Mouse (Mus musculus) limb, embryonic 14.5 days (tissue): ENCODE data around the gene Emc8. TPM values are rescaled to one million over a fixed set of nuclear protein-coding genes. Genes with fewer than 3 reads are reported as not detected.
A peak's percentile ranks its signal among the peaks of the same experiment; 100 is the strongest.

Source experiments
- ATAC-seq: fragments of 200-750 bp; cut with Nextera tagmentation; 2 replicates; pipeline ENCODE4 v1.8.0; 2017; ENCODE audit warnings: low read depth, moderate number of reproducible peaks, moderate TSS enrichment; ENCODE audit not compliant: low FRiP score
- DNase-seq: peaks from one replicate; pipeline ENCODE4 v3.0.0-alpha.2; 2015; ENCODE audit warnings: low spot score
- H3K27ac ChIP-seq: fragments of 300-500 bp; sonication (generic); replicated peaks from 2 replicates; pipeline ENCODE4 v1.5.1; 2014; ENCODE audit warnings: low read depth, mild to moderate bottlenecking, low read length, moderate library complexity, mixed read lengths
- H3K27me3 ChIP-seq: fragments of 300-500 bp; sonication (generic); 2 replicates; pipeline ENCODE4 v1.6.1; 2014; ENCODE audit warnings: low read length, mixed read lengths; ENCODE audit not compliant: control insufficient read depth, insufficient read depth
- H3K36me3 ChIP-seq: fragments of 300-500 bp; sonication (generic); 2 replicates; pipeline ENCODE4 v1.6.1; 2014; ENCODE audit warnings: mild to moderate bottlenecking, low read length, moderate library complexity, mixed read lengths; ENCODE audit not compliant: control insufficient read depth, insufficient read depth
- H3K4me1 ChIP-seq: fragments of 300-500 bp; sonication (generic); 2 replicates; pipeline ENCODE4 v1.6.1; 2014; ENCODE audit warnings: antibody characterized with exemption, low read length, mixed read lengths; ENCODE audit not compliant: control insufficient read depth, insufficient read depth
- H3K4me2 ChIP-seq: fragments of 300-500 bp; sonication (generic); replicated peaks from 2 replicates; pipeline ENCODE4 v1.6.1; 2014; ENCODE audit warnings: low read depth, mild to moderate bottlenecking, low read length, moderate library complexity; ENCODE audit not compliant: severe bottlenecking
- H3K4me3 ChIP-seq: fragments of 300-500 bp; sonication (generic); replicated peaks from 2 replicates; pipeline ENCODE4 v1.5.1; 2014; ENCODE audit warnings: low read length
- H3K9ac ChIP-seq: fragments of 300-500 bp; sonication (generic); 2 replicates; pipeline ENCODE4 v1.6.1; 2014; ENCODE audit warnings: mild to moderate bottlenecking, low read depth, low read length, moderate library complexity; ENCODE audit not compliant: severe bottlenecking
- H3K9me3 ChIP-seq: fragments of 300-500 bp; sonication (generic); 2 replicates; pipeline ENCODE4 v1.6.1; 2016; ENCODE audit warnings: low read length; ENCODE audit not compliant: control insufficient read depth
- POLR2A ChIP-seq: fragments of 200-500 bp; IDR thresholded peaks from 2 replicates; pipeline ENCODE4 v1.8.0; 2012; ENCODE audit warnings: inconsistent platforms, mild to moderate bottlenecking, moderate library complexity, borderline replicate concordance; ENCODE audit not compliant: insufficient read depth, insufficient read length; ENCODE audit errors: extremely low read depth
- WGBS: fragments of 180-500 bp; shearing (Covaris S2); extraction: QIAGEN DNeasy Blood & Tissue Kit; methylation state at CpG from one replicate; pipeline ENCODE4 v1.1.7; 2014; 5-methylcytosine and 5-hydroxymethylcytosine counted together
- polyA plus RNA-seq, 2 experiments: library from polyadenylated mRNA; depleted of rRNA in 1 of 2; stranded (reverse) in 1 of 2; unstranded in 1 of 2; fragments of >200 nt; fragmentation: Nextera tagmentation in 1 of 2; extraction: Ambion mirVana in 1 of 2; gene quantifications; 2 replicates each; pipeline versions ENCODE4 v1.2.1 to v1.2.3; 2012 to 2014

The Emc8 gene
- polyA plus RNA-seq, 2 experiments, result 109 to 238 TPM

- H3K27me3 ChIP-seq, result no peaks in the 10 kb centered on the region
- peak; percentile 21 for DNase-seq
- no peak overlapping the region for H3K9ac ChIP-seq
Observed at GRCm38 (mm10) chr8:120693861-120694493, 25.6 kb upstream of the Emc8 start.

GRCm38 (mm10) chr8:120692934-120693333, 24.6 kb upstream of the Emc8 start:
- Histone ChIP-seq H3K27me3 (no peaks in the 10 kb centered on the region), H3K27ac (no peak overlapping the region), H3K36me3 (no peaks in the 10 kb centered on the region), H3K4me1 (peaks cover 6% of the 10 kb centered on the region; the same call in 1 of the 2 replicates), H3K9me3 (no peaks in the 10 kb centered on the region), H3K4me2 (no peak overlapping the region), H3K9ac (no peak overlapping the region), H3K4me3 (no peak overlapping the region)
- no peak for TF ChIP-seq POLR2A
- DNase-seq (no peak), ATAC-seq (no peak)
- 50% methylated on average over 4 of the region's 4 CpGs for WGBS

More at GRCm38 (mm10) chr8:120693861-120694493, 25.6 kb upstream of the Emc8 start:
- no peak overlapping the region for H3K4me2 ChIP-seq
- H3K36me3 ChIP-seq, result no peaks in the 10 kb centered on the region
- peak; percentile 50; the same call in 1 of the 2 replicates for ATAC-seq
- peaks cover 6% of the 10 kb centered on the region; the same call in 1 of the 2 replicates for H3K4me1 ChIP-seq
- no peak overlapping the region for H3K4me3 ChIP-seq
- H3K9me3 ChIP-seq, result no peaks in the 10 kb centered on the region
- TF ChIP-seq POLR2A, result no peak
- WGBS, result 21% methylated on average over 22 of the region's 22 CpGs
- no peak overlapping the region for H3K27ac ChIP-seq

GRCm38 (mm10) chr8:120688511-120688910, 20.1 kb upstream of the Emc8 start:
- H3K27me3 ChIP-seq, result no peaks in the 10 kb centered on the region
- WGBS, result 85% methylated on average over 7 of the region's 7 CpGs

GRCm38 (mm10) chr8:120687786-120688185, 19.4 kb upstream of the Emc8 start:
- no peak overlapping the region for H3K4me2 ChIP-seq
- no peaks in the 10 kb centered on the region for H3K4me1 ChIP-seq
- ATAC-seq (no peak), DNase-seq (no peak)
- 76% methylated on average over 8 of the region's 8 CpGs for WGBS
- H3K9me3 ChIP-seq, result no peaks in the 10 kb centered on the region
- H3K27ac ChIP-seq, result no peak overlapping the region
- H3K27me3 ChIP-seq, result no peaks in the 10 kb centered on the region
- H3K36me3 ChIP-seq, result no peaks in the 10 kb centered on the region
- no peak for TF ChIP-seq POLR2A
- no peak overlapping the region for H3K9ac ChIP-seq
- no peak overlapping the region for H3K4me3 ChIP-seq

More at GRCm38 (mm10) chr8:120688511-120688910, 20.1 kb upstream of the Emc8 start:
- H3K36me3 ChIP-seq, result no peaks in the 10 kb centered on the region
- no peaks in the 10 kb centered on the region for H3K9me3 ChIP-seq
- no peak for TF ChIP-seq POLR2A
- no peaks in the 10 kb centered on the region for H3K4me1 ChIP-seq
- no peak overlapping the region for H3K4me3 ChIP-seq
- no peak overlapping the region for H3K27ac ChIP-seq
- DNase-seq (no peak), ATAC-seq (no peak)
- no peak overlapping the region for H3K9ac ChIP-seq
- no peak overlapping the region for H3K4me2 ChIP-seq

GRCm38 (mm10) chr8:120686576-120686975, 18.2 kb upstream of the Emc8 start:
- Histone ChIP-seq H3K9ac (no peak overlapping the region), H3K9me3 (no peaks in the 10 kb centered on the region), H3K4me2 (no peak overlapping the region), H3K27ac (no peak overlapping the region), H3K4me3 (no peak overlapping the region), H3K36me3 (no peaks in the 10 kb centered on the region), H3K27me3 (no peaks in the 10 kb centered on the region), H3K4me1 (no peaks in the 10 kb centered on the region)
- no peak for TF ChIP-seq POLR2A
- WGBS, result 78% methylated on average over 5 of the region's 5 CpGs
- ATAC-seq (no peak), DNase-seq (no peak)
